Mouse (Mus musculus): ENCODE measurements around the gene Ctsl. TPM values are rescaled to one million over a fixed set of nuclear protein-coding genes. Genes with fewer than 3 reads are reported as not detected.

Ctsl gene
- total RNA-seq, 2 experiments from 2014 or later = 119 to 130 TPM

DNA sequence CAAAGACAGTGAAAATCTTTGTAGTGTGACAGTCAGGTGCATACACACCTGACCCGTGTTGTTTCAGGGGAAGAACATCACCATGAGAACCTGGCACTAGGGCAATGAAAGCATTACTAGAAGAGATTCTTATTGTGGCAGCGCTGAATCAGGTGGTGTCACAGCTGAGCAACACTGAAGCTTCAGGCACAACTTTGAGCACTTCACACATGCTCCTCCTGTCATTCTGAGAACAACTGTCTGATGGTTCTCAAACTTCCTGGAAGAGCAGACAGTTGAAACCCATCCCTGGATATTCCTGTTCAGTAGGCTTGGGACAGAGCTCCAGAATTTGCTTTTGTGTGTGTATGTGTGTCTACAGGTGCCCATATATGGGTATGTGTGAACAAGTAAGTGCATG, 5.8 kb upstream of the Ctsl start:
- DNase-seq (ENCODE audit: extremely low spot score in 1 of 2, low spot score in 1 of 2) = no peak

DNA sequence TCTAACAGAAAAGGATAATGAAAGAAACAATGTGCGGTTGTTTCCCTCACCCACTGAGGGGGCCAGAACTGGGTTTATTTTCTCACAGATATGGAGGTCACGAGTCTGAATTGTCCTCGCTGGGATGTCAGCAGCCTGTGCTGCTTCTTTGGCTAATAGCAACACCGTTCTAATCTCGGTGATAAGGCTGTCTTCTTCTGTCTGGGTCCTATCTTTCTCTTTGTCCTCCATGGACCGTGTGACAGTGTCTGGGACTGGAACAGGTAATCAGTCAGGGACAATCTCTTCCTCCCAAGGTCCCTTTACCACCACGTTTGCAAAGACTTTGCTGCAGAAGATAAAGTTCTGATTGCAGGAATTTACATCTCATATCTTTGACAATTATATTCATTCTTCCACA, 4.5 kb upstream of the Ctsl start:
- no peak for DNase-seq (ENCODE audit: extremely low spot score in 1 of 2, low spot score in 1 of 2)

DNA sequence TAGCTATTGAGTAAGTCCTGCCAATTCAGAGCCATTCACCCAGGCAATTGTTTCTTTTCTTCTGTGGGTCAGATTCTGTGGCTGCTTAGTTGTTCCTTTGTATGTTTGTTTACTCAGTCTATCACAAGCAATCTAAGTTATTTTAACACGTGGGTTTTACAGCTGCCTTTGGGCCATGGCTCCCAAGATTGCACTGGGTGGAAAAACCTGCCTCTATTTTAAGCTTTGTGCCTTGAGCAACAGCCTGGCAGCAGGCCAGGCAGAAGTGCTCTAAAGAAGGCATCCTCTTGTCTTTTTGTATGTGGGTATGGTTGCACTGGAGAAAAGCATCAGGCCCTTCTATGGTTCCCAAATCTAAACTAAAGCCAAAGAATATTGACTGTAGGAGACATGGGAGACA, 3.0 kb upstream of the Ctsl start:
- DNase-seq (ENCODE audit: extremely low spot score in 1 of 2, low spot score in 1 of 2) = no peak

DNA sequence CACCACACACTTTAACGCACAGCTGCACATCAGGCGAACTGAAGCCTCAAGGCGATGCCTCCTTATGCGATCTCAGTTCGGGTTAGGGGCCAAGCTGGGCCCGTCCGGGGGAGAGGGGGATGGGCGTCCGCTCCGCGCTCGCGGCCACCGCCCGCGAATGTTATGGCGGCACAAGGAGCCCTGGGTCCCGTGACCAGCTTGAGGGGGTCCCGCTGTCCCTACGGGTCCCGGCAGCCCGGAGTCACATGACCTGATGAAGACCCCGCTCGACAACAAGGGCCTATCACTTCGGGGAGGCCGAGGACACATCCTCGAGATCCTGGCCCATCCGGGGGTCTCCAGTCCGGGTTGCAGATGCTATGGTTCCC, 901 bp downstream of the Ctsl start:
- DNase-seq (ENCODE audit: extremely low spot score in 1 of 2, low spot score in 1 of 2) = peak; percentile 23 to 31

GRCm38 (mm10) chr13:64368596-64368995, 2.1 kb downstream of the Ctsl start:
- no peak for DNase-seq (ENCODE audit: extremely low spot score in 1 of 2, low spot score in 1 of 2)

DNA sequence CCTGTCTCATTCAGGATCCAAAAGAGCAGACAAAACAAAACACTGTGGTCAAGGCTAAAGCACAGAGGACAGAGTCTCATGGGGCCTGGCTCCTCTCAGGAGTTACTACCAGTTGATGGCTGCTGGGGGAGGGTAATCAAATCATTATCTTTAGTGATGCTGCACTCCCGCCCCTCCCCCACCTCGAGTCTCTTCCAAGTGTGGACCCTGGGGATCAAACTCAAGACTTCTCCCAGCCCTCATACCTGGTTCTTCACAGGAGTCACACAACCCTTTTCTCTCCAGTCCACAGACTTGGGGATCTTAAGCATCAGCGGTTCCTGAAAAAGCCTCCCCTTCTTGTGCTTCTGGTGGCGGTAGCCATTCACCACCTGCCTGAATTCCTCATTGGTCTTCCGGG, 3.1 kb downstream of the Ctsl start:
- no peak for DNase-seq (ENCODE audit: extremely low spot score in 1 of 2, low spot score in 1 of 2)

- no peak for DNase-seq (ENCODE audit: extremely low spot score in 1 of 2, low spot score in 1 of 2)
Observed at GRCm38 (mm10) chr13:64365326-64365725, 5.4 kb downstream of the Ctsl start.

DNA sequence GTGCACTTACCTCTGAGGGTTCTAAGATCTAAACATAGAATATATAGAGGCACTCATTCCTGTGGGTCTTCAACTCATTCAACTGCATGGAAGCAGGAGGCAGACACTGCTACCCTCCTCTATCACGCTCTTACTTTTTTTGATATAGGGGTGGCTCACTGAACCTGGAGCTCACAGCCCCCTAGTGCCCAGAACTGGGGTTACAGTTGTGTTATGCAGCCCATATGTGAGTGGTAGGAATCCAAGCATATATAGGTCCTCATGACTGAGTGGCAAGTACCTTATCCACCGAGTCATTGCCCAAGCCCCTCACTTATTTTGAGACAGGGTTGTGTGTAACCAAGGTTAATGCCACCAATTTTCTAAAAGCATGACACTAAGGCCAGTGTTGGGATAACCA, 6.4 kb downstream of the Ctsl start:
- DNase-seq (ENCODE audit: extremely low spot score in 1 of 2, low spot score in 1 of 2) = peak in 1 of 2 experiments; percentile 28

- no peak for DNase-seq (ENCODE audit: extremely low spot score in 1 of 2, low spot score in 1 of 2)
Observed at GRCm38 (mm10) chr13:64362139-64362538, 8.6 kb downstream of the Ctsl start.

- DNase-seq (ENCODE audit: extremely low spot score in 1 of 2, low spot score in 1 of 2) = no peak
Observed at GRCm38 (mm10) chr13:64361020-64361419, 9.7 kb downstream of the Ctsl start.

GRCm38 (mm10) chr13:64359702-64360101, 11.0 kb downstream of the Ctsl start:
- no peak for DNase-seq (ENCODE audit: extremely low spot score in 1 of 2, low spot score in 1 of 2)

DNA sequence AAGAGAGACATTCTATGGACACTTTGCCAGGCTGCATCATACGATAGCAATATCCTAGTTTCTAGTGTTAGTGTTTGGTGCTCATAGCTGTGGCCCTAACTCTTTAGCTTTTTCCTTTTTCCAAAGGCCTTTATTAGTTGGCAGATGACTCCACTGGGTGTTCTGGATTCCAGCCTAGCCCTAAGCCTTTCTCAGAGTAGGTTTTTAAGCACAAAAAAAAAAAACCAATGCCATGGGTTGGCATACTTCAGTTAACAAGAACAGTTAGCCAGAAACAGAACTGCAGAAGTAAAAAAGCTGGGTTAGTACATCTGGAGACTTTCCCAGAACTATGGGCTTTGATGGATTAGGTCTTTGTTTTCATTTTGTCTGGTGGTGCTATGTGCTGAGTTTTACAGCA, 12.2 kb downstream of the Ctsl start:
- DNase-seq (ENCODE audit: extremely low spot score in 1 of 2, low spot score in 1 of 2) = no peak

- no peak for DNase-seq (ENCODE audit: extremely low spot score in 1 of 2, low spot score in 1 of 2)
Observed at GRCm38 (mm10) chr13:64357389-64357788, 13.3 kb downstream of the Ctsl start.

- no peak for DNase-seq (ENCODE audit: extremely low spot score in 1 of 2, low spot score in 1 of 2)
Observed at GRCm38 (mm10) chr13:64349474-64349873, 21.2 kb downstream of the Ctsl start.

DNA sequence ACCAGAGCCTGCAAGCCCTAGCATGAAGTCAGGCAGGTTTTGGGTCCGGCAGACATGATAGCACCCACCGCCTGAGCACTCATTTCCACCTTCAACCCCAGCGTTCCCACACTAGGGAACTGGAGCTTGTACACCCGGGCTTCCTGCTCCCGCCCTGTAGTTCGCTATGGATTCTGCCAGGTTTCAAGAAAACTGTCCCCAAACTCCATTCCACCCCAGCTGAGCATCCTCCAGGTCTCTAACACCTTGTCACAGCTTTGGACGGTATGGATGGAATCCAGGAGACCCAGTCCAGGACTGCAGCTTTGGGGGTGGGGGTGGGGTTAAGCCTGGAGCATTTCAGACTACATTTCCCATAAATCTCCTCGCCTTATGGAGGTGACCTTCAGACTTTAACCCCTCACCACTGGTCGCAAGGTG, 26.6 kb downstream of the Ctsl start:
- DNase-seq (ENCODE audit: extremely low spot score in 1 of 2, low spot score in 1 of 2) = peak; percentile 28 to 46

- DNase-seq (ENCODE audit: extremely low spot score in 1 of 2, low spot score in 1 of 2) = peak; percentile 11 to 15
Observed at GRCm38 (mm10) chr13:64343598-64343997, 27.1 kb downstream of the Ctsl start.

DNA sequence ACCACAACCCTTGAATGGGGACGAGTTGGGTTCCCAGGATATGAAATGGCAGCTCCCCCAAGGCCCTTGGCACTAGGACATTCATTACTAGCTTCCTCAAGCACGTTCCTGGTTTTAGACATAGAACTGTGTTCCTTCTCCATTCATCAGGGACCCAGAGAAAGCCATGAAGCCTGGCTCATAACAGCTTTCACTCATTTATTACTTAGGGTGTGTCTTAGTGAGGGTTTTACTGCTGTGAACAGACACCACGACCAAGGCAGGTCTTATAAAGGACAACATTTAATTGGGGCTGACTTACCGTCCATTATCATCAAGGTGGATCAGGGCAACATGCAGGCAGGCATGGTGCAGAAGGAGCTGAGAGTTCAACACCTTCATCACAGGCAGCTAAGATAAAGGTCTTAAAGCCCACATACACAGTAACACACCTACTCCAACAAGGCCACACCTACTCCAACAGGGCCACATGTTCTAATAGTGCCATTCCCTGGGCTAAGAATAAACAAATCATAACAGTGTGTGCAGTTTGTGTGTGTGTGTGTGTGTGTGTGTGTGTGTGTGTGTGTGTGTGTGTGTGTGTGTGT, 35.1 kb downstream of the Ctsl start:
- DNase-seq (ENCODE audit: extremely low spot score in 1 of 2, low spot score in 1 of 2) = no peak

DNA sequence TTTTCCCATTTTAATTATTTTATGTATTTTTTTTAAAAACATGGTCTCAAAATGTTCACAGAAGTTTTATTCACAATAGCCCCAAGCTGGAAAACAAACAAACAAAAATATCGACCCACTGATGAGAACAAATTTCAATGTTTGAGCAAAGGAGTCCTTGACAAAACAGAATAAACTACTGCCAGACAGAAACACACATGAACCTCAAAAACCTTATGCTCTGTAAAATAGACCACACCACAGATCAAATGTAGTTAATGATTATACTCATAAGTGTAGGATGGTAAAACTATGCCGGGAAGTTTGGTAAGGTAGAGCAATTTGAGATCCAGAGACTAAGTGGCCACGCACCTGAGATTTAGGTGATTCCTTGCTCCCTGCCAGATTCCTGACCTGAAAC, 37.6 kb downstream of the Ctsl start:
- DNase-seq (ENCODE audit: extremely low spot score in 1 of 2, low spot score in 1 of 2) = no peak

GRCm38 (mm10) chr13:64332321-64332720, 38.4 kb downstream of the Ctsl start:
- no peak for DNase-seq (ENCODE audit: extremely low spot score in 1 of 2, low spot score in 1 of 2)

GRCm38 (mm10) chr13:64322561-64323281, 48.0 kb downstream of the Ctsl start:
- no peak for DNase-seq (ENCODE audit: extremely low spot score in 1 of 2, low spot score in 1 of 2)

GRCm38 (mm10) chr13:64320334-64320733, 50.4 kb downstream of the Ctsl start:
- DNase-seq (ENCODE audit: extremely low spot score in 1 of 2, low spot score in 1 of 2) = no peak

DNA sequence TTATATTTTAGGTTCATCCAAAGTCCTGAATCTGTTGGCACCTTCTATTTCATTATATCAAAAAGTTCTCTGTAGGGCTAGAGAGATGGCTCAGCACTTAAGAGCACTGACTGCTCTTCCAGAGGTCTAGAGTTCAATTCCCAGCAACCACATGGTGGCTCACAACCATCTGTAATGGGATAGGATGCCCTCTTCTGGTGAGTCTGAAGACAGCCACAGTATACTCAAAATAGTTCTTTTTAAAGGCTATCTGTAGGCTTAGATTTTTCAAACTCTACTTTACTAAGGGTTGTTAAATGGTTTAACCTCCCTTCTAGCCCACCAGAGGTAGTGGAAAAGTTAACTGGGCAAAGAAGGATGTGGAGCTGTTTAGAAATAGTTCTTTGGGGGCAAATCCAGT, 50.9 kb downstream of the Ctsl start:
- no peak for DNase-seq (ENCODE audit: extremely low spot score in 1 of 2, low spot score in 1 of 2)

All from layer of hippocampus, postnatal 25 days (tissue).